Mouse (Mus musculus) midbrain, embryonic 14.5 days (tissue): ENCODE results near the gene Rbm8a. TPM values are rescaled to one million over a fixed set of nuclear protein-coding genes. Genes with fewer than 3 reads are reported as not detected.
A peak's percentile ranks its signal among the peaks of the same experiment; 100 is the strongest.

Experiments used
- ATAC-seq: fragments of 200-750 bp; cut with Nextera tagmentation; 2 replicates; pipeline ENCODE4 v1.8.0; 2017; ENCODE audit warnings: moderate number of reproducible peaks, moderate library complexity; ENCODE audit not compliant: low FRiP score, low TSS enrichment
- DNase-seq: peaks from one replicate; pipeline ENCODE4 v3.0.0-alpha.2; 2015
- H3K27ac ChIP-seq: fragments of 300-500 bp; sonication (generic); replicated peaks from 2 replicates; pipeline ENCODE4 v1.5.1; 2014; ENCODE audit warnings: mild to moderate bottlenecking, low read depth, low read length, moderate library complexity
- H3K27me3 ChIP-seq: fragments of 300-500 bp; sonication (generic); 2 replicates; pipeline ENCODE4 v1.6.1; 2014; ENCODE audit warnings: low read length, control low read depth, mixed read lengths; ENCODE audit not compliant: control insufficient read depth, insufficient read depth
- H3K36me3 ChIP-seq: fragments of 300-500 bp; sonication (generic); 2 replicates; pipeline ENCODE4 v1.6.1; 2014; ENCODE audit warnings: low read length, control low read depth; ENCODE audit not compliant: control insufficient read depth, insufficient read depth
- H3K4me1 ChIP-seq: fragments of 300-500 bp; sonication (generic); 2 replicates; pipeline ENCODE4 v1.6.1; 2014; ENCODE audit warnings: mild to moderate bottlenecking, antibody characterized with exemption, low read length, control low read depth; ENCODE audit not compliant: control insufficient read depth, insufficient read depth
- H3K4me2 ChIP-seq: fragments of 300-500 bp; sonication (generic); 2 replicates; pipeline ENCODE4 v1.6.1; 2014; ENCODE audit warnings: mild to moderate bottlenecking, low read length, moderate library complexity
- H3K4me3 ChIP-seq: fragments of 300-500 bp; sonication (generic); replicated peaks from 2 replicates; pipeline ENCODE4 v1.5.1; 2014; ENCODE audit warnings: low read depth, low read length
- H3K9ac ChIP-seq: fragments of 300-500 bp; sonication (generic); replicated peaks from 2 replicates; pipeline ENCODE4 v1.6.1; 2014; ENCODE audit warnings: mild to moderate bottlenecking, low read length, moderate library complexity
- H3K9me3 ChIP-seq: fragments of 300-500 bp; sonication (generic); 2 replicates; pipeline ENCODE4 v1.6.1; 2016; ENCODE audit warnings: low read length, control low read depth, mixed read lengths; ENCODE audit not compliant: control insufficient read depth
- WGBS: fragments of 180-500 bp; shearing (Covaris S2); extraction: QIAGEN DNeasy Blood & Tissue Kit; methylation state at CpG from one replicate; pipeline ENCODE4 v1.1.7; 2014; 5-methylcytosine and 5-hydroxymethylcytosine counted together
- polyA plus RNA-seq: library from polyadenylated mRNA; unstranded; fragments of >200 nt; fragmentation: Nextera tagmentation; extraction: Ambion mirVana; gene quantifications from 2 replicates; pipeline ENCODE4 v1.2.1, GENCODE M21; 2014

Rbm8a gene
- polyA plus RNA-seq, 1 experiment from 2014 or later = 125 TPM

- no peak for ATAC-seq
- 69% methylated on average over 4 of the region's 4 CpGs for WGBS
These were observed 43.8 kb downstream of the Rbm8a start for GRCm38 (mm10) chr3:96673514-96673913.

GRCm38 (mm10) chr3:96674442-96674841 lies 44.7 kb downstream of the Rbm8a start:
- WGBS = 81% methylated on average over 8 of the region's 8 CpGs
- ATAC-seq = no peak
- Histone ChIP-seq H3K27me3 (peaks cover 7% of the 10 kb centered on the region), H3K36me3 (no peaks in the 10 kb centered on the region), H3K4me1 (0 out of 2 replicates have a peak, but pooled peaks cover 7% of the 10 kb centered on the region), H3K4me3 (no peak overlapping the region), H3K9me3 (no peaks in the 10 kb centered on the region), H3K4me2 (no peak overlapping the region), H3K27ac (no peak overlapping the region), H3K9ac (no peak overlapping the region)
- DNase-seq = no peak

More at GRCm38 (mm10) chr3:96673514-96673913, 43.8 kb downstream of the Rbm8a start:
- Histone ChIP-seq H3K36me3 (no peaks in the 10 kb centered on the region), H3K9ac (no peak overlapping the region), H3K4me2 (no peak overlapping the region), H3K27me3 (peaks cover 7% of the 10 kb centered on the region), H3K4me3 (no peak overlapping the region), H3K4me1 (0 out of 2 replicates have a peak, but pooled peaks cover 7% of the 10 kb centered on the region), H3K27ac (no peak overlapping the region), H3K9me3 (no peaks in the 10 kb centered on the region)
- no peak for DNase-seq

- no peak overlapping the region for H3K4me3 ChIP-seq
- H3K4me1 ChIP-seq = 0 out of 2 replicates have a peak, but pooled peaks cover 4% of the 10 kb centered on the region
- no peak overlapping the region for H3K4me2 ChIP-seq
- H3K27ac ChIP-seq = no peak overlapping the region
- 87% methylated on average over 3 of the region's 3 CpGs for WGBS
- DNase-seq (no peak), ATAC-seq (no peak)
- H3K36me3 ChIP-seq = no peaks in the 10 kb centered on the region
- H3K27me3 ChIP-seq = peaks cover 7% of the 10 kb centered on the region
- no peak overlapping the region for H3K9ac ChIP-seq
- H3K9me3 ChIP-seq = no peaks in the 10 kb centered on the region
These were observed 45.4 kb downstream of the Rbm8a start for GRCm38 (mm10) chr3:96675171-96675570.

GRCm38 (mm10) chr3:96675690-96676089 lies 46.0 kb downstream of the Rbm8a start:
- Histone ChIP-seq H3K27ac (no peak overlapping the region), H3K4me3 (no peak overlapping the region), H3K27me3 (peaks cover 5% of the 10 kb centered on the region), H3K9ac (no peak overlapping the region), H3K36me3 (no peaks in the 10 kb centered on the region), H3K4me1 (no peaks in the 10 kb centered on the region), H3K4me2 (no peak overlapping the region), H3K9me3 (no peaks in the 10 kb centered on the region)
- DNase-seq (no peak), ATAC-seq (no peak)
- WGBS = 26% methylated on average over 3 of the region's 3 CpGs

GRCm38 (mm10) chr3:96678456-96678855 lies 48.7 kb downstream of the Rbm8a start:
- Histone ChIP-seq H3K4me3 (no peak overlapping the region), H3K9me3 (no peaks in the 10 kb centered on the region), H3K27ac (no peak overlapping the region), H3K4me1 (no peaks in the 10 kb centered on the region), H3K36me3 (no peaks in the 10 kb centered on the region), H3K27me3 (no peaks in the 10 kb centered on the region; the same call in 1 of the 2 replicates), H3K9ac (no peak overlapping the region), H3K4me2 (no peak overlapping the region)
- no peak for DNase-seq
- ATAC-seq = no peak
- WGBS = 56% methylated on average over 7 of the region's 7 CpGs

GRCm38 (mm10) chr3:96679159-96679674 lies 49.5 kb downstream of the Rbm8a start:
- no peak overlapping the region for H3K4me2 ChIP-seq
- H3K4me1 ChIP-seq = no peaks in the 10 kb centered on the region
- H3K27me3 ChIP-seq = no peaks in the 10 kb centered on the region; the same call in 1 of the 2 replicates
- no peaks in the 10 kb centered on the region for H3K36me3 ChIP-seq
- no peaks in the 10 kb centered on the region for H3K9me3 ChIP-seq
- ATAC-seq (no peak), DNase-seq (no peak)
- H3K9ac ChIP-seq = no peak overlapping the region
- H3K4me3 ChIP-seq = no peak overlapping the region
- 19% methylated on average over 5 of the region's 5 CpGs for WGBS
- no peak overlapping the region for H3K27ac ChIP-seq

- no peak overlapping the region for H3K27ac ChIP-seq
- no peaks in the 10 kb centered on the region for H3K9me3 ChIP-seq
- no peak overlapping the region for H3K9ac ChIP-seq
- peak; percentile 40 for DNase-seq
- H3K27me3 ChIP-seq = no peaks in the 10 kb centered on the region; the same call in 1 of the 2 replicates
- 19% methylated on average over 12 of the region's 12 CpGs for WGBS
- H3K36me3 ChIP-seq = no peaks in the 10 kb centered on the region
- no peaks in the 10 kb centered on the region for H3K4me1 ChIP-seq
- ATAC-seq = no peak
- no peak overlapping the region for H3K4me2 ChIP-seq
- H3K4me3 ChIP-seq = no peak overlapping the region
These were observed 50.7 kb downstream of the Rbm8a start for GRCm38 (mm10) chr3:96680269-96680956.
